Mouse (Mus musculus) intestine, embryonic 15.5 days (tissue): Measurements from ENCODE around the gene Usp35. TPM values are rescaled to one million over a fixed set of nuclear protein-coding genes. Genes with fewer than 3 reads are reported as not detected.

Experiments used
- ATAC-seq: fragments of 200-750 bp; cut with Nextera tagmentation; 2 replicates; pipeline ENCODE4 v1.8.0; 2017; ENCODE audit warnings: moderate TSS enrichment, moderate library complexity
- H3K27ac ChIP-seq: fragments of 300-500 bp; sonication (generic); 2 replicates; pipeline ENCODE4 v1.5.1; 2015; ENCODE audit warnings: mild to moderate bottlenecking, inconsistent platforms
- H3K27me3 ChIP-seq: fragments of 300-500 bp; sonication (generic); replicated peaks from 2 replicates; pipeline ENCODE4 v1.6.1; 2015; ENCODE audit warnings: inconsistent platforms
- H3K36me3 ChIP-seq: fragments of 300-500 bp; sonication (generic); 2 replicates; pipeline ENCODE4 v1.6.1; 2015; ENCODE audit warnings: inconsistent platforms
- H3K4me1 ChIP-seq: fragments of 300-500 bp; sonication (generic); replicated peaks from 2 replicates; pipeline ENCODE4 v1.6.1; 2015; ENCODE audit warnings: inconsistent platforms
- H3K4me2 ChIP-seq: fragments of 300-500 bp; sonication (generic); replicated peaks from 2 replicates; pipeline ENCODE4 v1.6.1; 2015; ENCODE audit warnings: mild to moderate bottlenecking, inconsistent platforms
- H3K4me3 ChIP-seq: fragments of 300-500 bp; sonication (generic); replicated peaks from 2 replicates; pipeline ENCODE4 v1.5.1; 2015; ENCODE audit warnings: inconsistent platforms
- H3K9ac ChIP-seq: fragments of 300-500 bp; sonication (generic); 2 replicates; pipeline ENCODE4 v1.6.1; 2015; ENCODE audit warnings: inconsistent platforms
- H3K9me3 ChIP-seq: fragments of 300-500 bp; sonication (generic); 2 replicates; pipeline ENCODE4 v1.6.1; 2016; ENCODE audit warnings: inconsistent platforms
- WGBS: fragments of 180-500 bp; shearing (Covaris S2); methylation state at CpG from one replicate; pipeline ENCODE4 v1.1.7; 2015; 5-methylcytosine and 5-hydroxymethylcytosine counted together
- polyA plus RNA-seq: library from polyadenylated mRNA; unstranded; fragments of >200 nt; fragmentation: Nextera tagmentation; extraction: Ambion mirVana; gene quantifications from 2 replicates; pipeline ENCODE4 v1.2.1, GENCODE M21; 2015

Gene Usp35
- polyA plus RNA-seq, 1 experiment from 2014 or later = 1.2 TPM

GRCm38 (mm10) chr7:97356253-97356652, 24.4 kb upstream of the Usp35 start:
- no peak overlapping the region for H3K27ac ChIP-seq
- ATAC-seq = no peak
- 62% methylated on average over 5 of the region's 5 CpGs for WGBS
- no peak overlapping the region for H3K4me3 ChIP-seq
- no peak overlapping the region for H3K4me2 ChIP-seq
- no peaks in the 10 kb centered on the region for H3K36me3 ChIP-seq
- 0 out of 2 replicates have a peak, but pooled peaks cover 6% of the 10 kb centered on the region for H3K4me1 ChIP-seq
- H3K27me3 ChIP-seq = no peaks in the 10 kb centered on the region
- H3K9ac ChIP-seq = no peak overlapping the region
- H3K9me3 ChIP-seq = no peaks in the 10 kb centered on the region

DNA sequence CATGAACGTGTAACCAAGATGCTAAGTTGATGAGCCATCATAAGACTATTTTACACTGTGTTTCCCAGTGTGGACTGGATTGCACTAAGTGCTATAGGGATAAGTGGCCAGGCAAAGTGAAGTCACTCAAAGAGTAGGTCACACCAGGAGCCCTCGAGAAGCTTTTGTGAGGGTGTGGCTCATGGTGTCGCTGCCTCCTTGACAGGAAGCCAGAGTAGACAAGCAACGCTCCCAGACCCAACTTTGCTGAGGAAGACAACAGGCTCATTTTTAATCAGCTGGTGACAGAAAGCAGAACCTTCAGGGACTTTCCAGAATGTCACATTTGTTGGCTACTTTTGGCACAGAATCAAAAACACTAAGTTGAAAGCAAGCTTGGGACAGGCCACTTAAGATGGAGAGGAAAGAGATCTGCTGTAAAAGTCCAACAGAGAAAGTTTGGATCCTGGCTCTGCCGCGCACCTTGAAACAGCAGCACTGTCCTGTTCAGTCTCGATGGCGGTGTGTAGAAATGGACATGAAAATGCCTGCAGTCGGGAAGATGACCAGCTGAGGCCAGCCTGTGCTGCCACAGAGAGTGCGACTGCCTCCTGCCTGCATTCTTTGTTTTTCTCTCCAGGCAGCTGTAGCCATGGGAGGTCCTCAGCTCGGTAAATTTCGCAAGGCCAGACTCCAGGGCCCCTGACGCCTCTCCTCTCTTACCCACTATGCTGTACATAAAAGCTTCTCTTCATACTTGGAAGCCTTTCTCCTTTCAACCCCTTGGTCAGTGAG, 23.4 kb upstream of the Usp35 start:
- Histone ChIP-seq H3K4me2 (no peak overlapping the region), H3K4me1 (0 out of 2 replicates have a peak, but pooled peaks cover 6% of the 10 kb centered on the region), H3K9ac (no peak overlapping the region), H3K27me3 (no peaks in the 10 kb centered on the region), H3K27ac (no peak overlapping the region), H3K36me3 (no peaks in the 10 kb centered on the region), H3K9me3 (no peaks in the 10 kb centered on the region), H3K4me3 (no peak overlapping the region)
- 42% methylated on average over 13 of the region's 13 CpGs for WGBS
- no peak for ATAC-seq

GRCm38 (mm10) chr7:97353356-97353755, 21.5 kb upstream of the Usp35 start:
- no peaks in the 10 kb centered on the region for H3K9me3 ChIP-seq
- H3K4me3 ChIP-seq = no peak overlapping the region
- no peak overlapping the region for H3K27ac ChIP-seq
- no peak overlapping the region for H3K9ac ChIP-seq
- H3K4me2 ChIP-seq = no peak overlapping the region
- ATAC-seq = no peak
- H3K36me3 ChIP-seq = no peaks in the 10 kb centered on the region
- H3K27me3 ChIP-seq = no peaks in the 10 kb centered on the region
- 0 out of 2 replicates have a peak, but pooled peaks cover 6% of the 10 kb centered on the region for H3K4me1 ChIP-seq
- WGBS = 82% methylated on average over 6 of the region's 6 CpGs

- no peak overlapping the region for H3K4me2 ChIP-seq
- H3K9me3 ChIP-seq = no peaks in the 10 kb centered on the region
- no peaks in the 10 kb centered on the region for H3K36me3 ChIP-seq
- no peak overlapping the region for H3K27ac ChIP-seq
- no peak overlapping the region for H3K4me3 ChIP-seq
- no peaks in the 10 kb centered on the region for H3K27me3 ChIP-seq
- ATAC-seq = no peak
- no peak overlapping the region for H3K9ac ChIP-seq
- WGBS = 83% methylated on average over 11 of the region's 11 CpGs
- 0 out of 2 replicates have a peak, but pooled peaks cover 6% of the 10 kb centered on the region for H3K4me1 ChIP-seq
Measured at GRCm38 (mm10) chr7:97351792-97352513, 20.1 kb upstream of the Usp35 start.

- H3K27me3 ChIP-seq = no peaks in the 10 kb centered on the region
- no peaks in the 10 kb centered on the region for H3K9me3 ChIP-seq
- H3K27ac ChIP-seq = no peak overlapping the region
- H3K4me2 ChIP-seq = no peak overlapping the region
- ATAC-seq = no peak
- no peaks in the 10 kb centered on the region for H3K36me3 ChIP-seq
- 0 out of 2 replicates have a peak, but pooled peaks cover 8% of the 10 kb centered on the region for H3K4me1 ChIP-seq
- no peak overlapping the region for H3K9ac ChIP-seq
- H3K4me3 ChIP-seq = no peak overlapping the region
- WGBS = 91% methylated on average over 5 of the region's 5 CpGs
Measured at GRCm38 (mm10) chr7:97350891-97351290, 19.1 kb upstream of the Usp35 start.

DNA sequence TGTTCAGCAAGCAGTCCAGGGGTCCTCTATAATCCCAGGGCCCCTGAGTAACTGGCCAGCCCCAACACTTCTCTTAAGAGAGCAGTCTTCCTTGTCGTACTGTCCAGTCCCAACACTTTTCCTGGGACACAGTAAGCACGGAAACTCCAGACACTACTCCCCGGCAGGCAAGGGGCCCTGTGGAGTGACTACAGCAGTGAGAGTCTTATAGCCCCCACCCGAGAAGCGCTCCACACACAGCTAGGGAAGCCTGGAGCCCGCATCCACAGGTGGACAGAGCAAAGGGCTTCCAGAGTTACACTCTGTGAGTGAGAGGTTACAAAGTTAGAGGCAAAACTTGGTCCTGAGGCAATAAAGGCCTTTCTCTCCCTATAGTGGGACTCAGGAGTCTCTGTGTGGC, 17.6 kb upstream of the Usp35 start:
- H3K36me3 ChIP-seq = no peaks in the 10 kb centered on the region
- H3K4me2 ChIP-seq = no peak overlapping the region
- H3K27me3 ChIP-seq = no peaks in the 10 kb centered on the region
- H3K27ac ChIP-seq = no peak overlapping the region
- WGBS = 85% methylated on average over 6 of the region's 6 CpGs
- no peaks in the 10 kb centered on the region for H3K9me3 ChIP-seq
- H3K4me3 ChIP-seq = no peak overlapping the region
- H3K4me1 ChIP-seq = peaks cover 11% of the 10 kb centered on the region
- no peak for ATAC-seq
- no peak overlapping the region for H3K9ac ChIP-seq

DNA sequence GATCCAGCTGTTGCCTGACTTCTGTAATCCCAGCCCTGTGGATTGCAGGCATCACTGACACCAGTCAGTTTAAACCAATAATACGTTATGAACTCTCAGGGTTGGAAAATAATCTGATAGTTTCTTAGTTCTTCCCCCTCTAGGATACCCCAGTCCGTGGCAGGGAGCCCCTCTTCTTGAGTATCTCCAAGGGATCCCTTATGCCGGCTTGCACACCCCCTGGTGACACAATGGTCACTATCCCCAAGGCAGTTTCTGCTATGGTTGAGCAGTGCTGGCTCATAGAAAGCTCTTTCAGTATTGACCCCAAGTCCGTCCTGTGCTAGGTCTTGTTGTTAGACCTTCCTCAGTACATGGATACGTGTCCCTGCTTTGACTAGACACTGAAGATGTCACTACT, 17.0 kb upstream of the Usp35 start:
- Histone ChIP-seq H3K27me3 (no peaks in the 10 kb centered on the region), H3K9ac (no peak overlapping the region), H3K4me1 (peaks cover 11% of the 10 kb centered on the region), H3K27ac (no peak overlapping the region), H3K4me2 (no peak overlapping the region), H3K9me3 (no peaks in the 10 kb centered on the region), H3K36me3 (no peaks in the 10 kb centered on the region), H3K4me3 (no peak overlapping the region)
- WGBS = 84% methylated on average over 5 of the region's 5 CpGs
- ATAC-seq = no peak

DNA sequence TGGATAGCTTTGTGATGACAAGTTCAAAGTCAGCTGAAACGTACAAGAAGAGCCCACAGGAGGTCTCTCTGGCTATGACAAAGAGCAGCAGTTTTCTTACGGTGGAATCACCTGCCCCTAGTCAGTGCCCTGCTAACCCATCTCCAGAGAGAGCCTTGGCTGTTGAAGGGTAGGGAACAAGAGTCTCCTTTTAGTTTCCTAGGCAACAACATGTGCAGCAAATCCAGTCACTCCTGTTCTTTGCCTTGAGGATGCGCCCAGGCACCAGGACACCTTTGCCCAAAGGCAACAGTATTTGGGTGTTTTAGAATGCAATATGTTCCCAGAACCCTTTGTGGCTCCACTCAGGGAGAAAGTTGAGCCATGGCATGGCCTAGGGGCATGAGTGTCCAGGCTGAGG, 16.5 kb upstream of the Usp35 start:
- Histone ChIP-seq H3K9me3 (no peaks in the 10 kb centered on the region), H3K4me2 (no peak overlapping the region), H3K27me3 (no peaks in the 10 kb centered on the region), H3K27ac (no peak overlapping the region), H3K36me3 (no peaks in the 10 kb centered on the region), H3K4me1 (peaks cover 13% of the 10 kb centered on the region), H3K9ac (no peak overlapping the region), H3K4me3 (no peak overlapping the region)
- WGBS = 89% methylated on average over 3 of the region's 3 CpGs
- ATAC-seq = no peak

- H3K36me3 ChIP-seq = no peaks in the 10 kb centered on the region
- no peak overlapping the region for H3K27ac ChIP-seq
- H3K9ac ChIP-seq = no peak overlapping the region
- WGBS = 94% methylated on average over 15 of the region's 15 CpGs
- no peak overlapping the region for H3K4me2 ChIP-seq
- no peaks in the 10 kb centered on the region for H3K27me3 ChIP-seq
- no peak for ATAC-seq
- H3K9me3 ChIP-seq = no peaks in the 10 kb centered on the region
- H3K4me1 ChIP-seq = peaks cover 17% of the 10 kb centered on the region
- no peak overlapping the region for H3K4me3 ChIP-seq
Measured at GRCm38 (mm10) chr7:97347464-97347863, 15.6 kb upstream of the Usp35 start.

- no peak overlapping the region for H3K9ac ChIP-seq
- no peaks in the 10 kb centered on the region for H3K27me3 ChIP-seq
- no peak overlapping the region for H3K4me2 ChIP-seq
- H3K36me3 ChIP-seq = no peaks in the 10 kb centered on the region
- no peak overlapping the region for H3K27ac ChIP-seq
- peaks cover 17% of the 10 kb centered on the region for H3K4me1 ChIP-seq
- H3K4me3 ChIP-seq = no peak overlapping the region
- WGBS = 81% methylated on average over 4 of the region's 4 CpGs
- no peak for ATAC-seq
- H3K9me3 ChIP-seq = no peaks in the 10 kb centered on the region
Measured at GRCm38 (mm10) chr7:97346822-97347166, 15.0 kb upstream of the Usp35 start.

- peaks cover 17% of the 10 kb centered on the region for H3K4me1 ChIP-seq
- no peak overlapping the region for H3K9ac ChIP-seq
- no peak for ATAC-seq
- H3K9me3 ChIP-seq = no peaks in the 10 kb centered on the region
- H3K27me3 ChIP-seq = no peaks in the 10 kb centered on the region
- H3K27ac ChIP-seq = no peak overlapping the region
- 80% methylated on average over 9 of the region's 9 CpGs for WGBS
- no peak overlapping the region for H3K4me2 ChIP-seq
- no peak overlapping the region for H3K4me3 ChIP-seq
- H3K36me3 ChIP-seq = no peaks in the 10 kb centered on the region
Measured at GRCm38 (mm10) chr7:97346111-97346821, 14.4 kb upstream of the Usp35 start.

DNA sequence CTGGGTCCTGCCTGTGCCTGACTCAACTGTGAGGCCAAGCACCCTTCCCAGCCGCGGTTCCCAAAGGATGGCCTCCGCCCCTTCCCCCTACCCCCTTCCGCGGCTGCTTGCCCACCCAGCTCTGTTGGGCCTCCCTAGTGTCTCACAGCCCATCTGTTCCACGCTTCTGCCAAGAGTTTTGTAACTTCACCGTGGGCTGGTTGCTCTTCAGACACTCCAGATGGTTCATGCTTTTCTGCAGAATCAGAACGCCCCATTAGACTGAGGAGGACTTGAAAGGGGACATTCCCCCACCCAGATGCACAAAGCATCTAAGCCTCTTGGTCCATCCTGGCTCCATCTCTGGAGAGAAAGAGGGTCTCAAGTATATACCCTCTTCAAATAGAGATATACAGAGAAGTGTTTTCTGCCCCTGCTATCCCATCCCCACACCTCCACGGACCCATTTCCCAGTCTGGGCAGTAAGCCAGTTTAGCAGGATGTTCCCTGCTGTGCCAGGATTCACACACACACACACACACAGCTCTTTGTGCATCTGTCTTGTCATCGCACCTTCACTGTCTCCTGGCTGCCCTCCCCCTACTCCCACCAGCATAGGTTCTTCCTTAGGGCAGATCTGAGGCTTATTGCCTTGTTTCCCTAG, 13.5 kb upstream of the Usp35 start:
- no peak for ATAC-seq

More for the DNA sequence above, 13.5 kb upstream of the Usp35 start:
- Histone ChIP-seq H3K4me1 (peaks cover 19% of the 10 kb centered on the region), H3K4me2 (no peak overlapping the region), H3K4me3 (no peak overlapping the region), H3K27ac (0 out of 2 replicates have a peak overlapping the region, but pooled peaks have one; percentile 22), H3K36me3 (no peaks in the 10 kb centered on the region), H3K27me3 (no peaks in the 10 kb centered on the region), H3K9me3 (no peaks in the 10 kb centered on the region), H3K9ac (no peak overlapping the region)
- 55% methylated on average over 10 of the region's 10 CpGs for WGBS
